Mouse (Mus musculus) thymus, adult 2 months (tissue): Measurements from ENCODE around the gene Trpv1.

Experiments
- CTCF ChIP-seq: fragments of 200-500 bp; IDR thresholded peaks from 2 replicates; pipeline ENCODE4 v1.5.1; 2012; ENCODE audit warnings: mild to moderate bottlenecking, control low read depth, low read length, moderate library complexity, borderline replicate concordance; ENCODE audit not compliant: control insufficient read depth, poor library complexity, insufficient read depth; ENCODE audit errors: extremely low read depth
- POLR2A ChIP-seq: fragments of 200-500 bp; IDR thresholded peaks from 2 replicates; pipeline ENCODE4 v1.6.1; 2012; ENCODE audit warnings: mild to moderate bottlenecking, low read length, control low read depth, moderate library complexity; ENCODE audit not compliant: control insufficient read depth, poor library complexity, insufficient read depth; ENCODE audit errors: extremely low read depth

- TF ChIP-seq CTCF (no peak), POLR2A (no peak)
Measured at GRCm38 (mm10) chr11:73207621-73208020, 26.5 kb upstream of the Trpv1 start.
